In genomic region chr2:92191826-92192581, GRCm38 (mm10) we compare ENCODE assay signal across 8 mouse cellular contexts.
DNase-seq lines count a peak whose midpoint lies in the region; ATAC-seq and TF ChIP-seq lines count a peak whose summit lies in the region.

No protein-coding gene starts in this region.

- TF ChIP-seq POLR2A in thymus, adult 2 months (IDR thresholded peaks at IDR 0.05; ENCODE audit: control insufficient read depth, extremely low read depth, insufficient read depth, low read length, poor library complexity): no peak

- WGBS in hindbrain, embryonic 11.5 days: 83% methylated on average over 5 of the region's 5 CpGs
- WGBS in hindbrain, embryonic 10.5 days: 79% methylated on average over 5 of the region's 5 CpGs
- WGBS in thymus, adult 2 months: 59% methylated on average over 5 of the region's 5 CpGs

- no peak overlapping the region for H3K9ac ChIP-seq in hindbrain, embryonic 11.5 days (ENCODE audit: low read depth, low read length)

- H3K27ac ChIP-seq in hindbrain, embryonic 11.5 days (ENCODE audit: low read depth, low read length): no peak overlapping the region
- H3K27ac ChIP-seq in hindbrain, embryonic 10.5 days: no peak overlapping the region
- H3K27ac ChIP-seq in thymus, adult 2 months (ENCODE audit: control insufficient read depth, insufficient read depth, low read length): no peak overlapping the region

- H3K4me1 ChIP-seq in hindbrain, embryonic 11.5 days (replicated peaks; ENCODE audit: control insufficient read depth, insufficient read depth, low read length): no peaks in the 10 kb centered on the region
- peaks cover 27% of the 10 kb centered on the region for H3K4me1 ChIP-seq in hindbrain, embryonic 10.5 days (replicated peaks)
- peaks cover under 1% of the 10 kb centered on the region; the same call in 1 of the 2 replicates for H3K4me1 ChIP-seq in thymus, adult 2 months (replicated peaks; ENCODE audit: control insufficient read depth, insufficient read depth, low read length)

- no peak for ATAC-seq in hindbrain, embryonic 11.5 days (ENCODE audit: low FRiP score)
- ATAC-seq in inflammation-experienced regulatory T-cells, adult 6 months: peak; percentile 93

- no peaks in the 10 kb centered on the region for H3K36me3 ChIP-seq in hindbrain, embryonic 11.5 days (ENCODE audit: control insufficient read depth, insufficient read depth, low read length)
- H3K36me3 ChIP-seq in hindbrain, embryonic 10.5 days: no peaks in the 10 kb centered on the region
- H3K36me3 ChIP-seq in thymus, adult 2 months (ENCODE audit: control insufficient read depth, insufficient read depth, low read length): no peaks in the 10 kb centered on the region

- TF ChIP-seq CTCF in thymus, adult 2 months (IDR thresholded peaks at IDR 0.05; ENCODE audit: borderline replicate concordance, control insufficient read depth, extremely low read depth, insufficient read depth, low read length, poor library complexity): no peak

- no peak overlapping the region for H3K4me2 ChIP-seq in hindbrain, embryonic 11.5 days (replicated peaks; ENCODE audit: low read depth, low read length)

- H3K9me3 ChIP-seq in hindbrain, embryonic 11.5 days (ENCODE audit: control insufficient read depth, low read length): no peaks in the 10 kb centered on the region
- no peaks in the 10 kb centered on the region for H3K9me3 ChIP-seq in hindbrain, embryonic 10.5 days

- no peaks in the 10 kb centered on the region for H3K27me3 ChIP-seq in hindbrain, embryonic 11.5 days (ENCODE audit: control insufficient read depth, insufficient read depth, low read length)
- H3K27me3 ChIP-seq in hindbrain, embryonic 10.5 days (ENCODE audit: insufficient read depth, poor library complexity, severe bottlenecking): no peaks in the 10 kb centered on the region
- no peaks in the 10 kb centered on the region for H3K27me3 ChIP-seq in thymus, adult 2 months (ENCODE audit: control insufficient read depth, insufficient read depth, low read length)

- DNase-seq in hindbrain, embryonic 11.5 days (ENCODE audit: low spot score): peak; percentile 66
- DNase-seq in hindbrain, embryonic 10.5 days (ENCODE audit: low spot score): no peak
- DNase-seq in thymus, adult 2 months: peak; percentile 53
- DNase-seq in thymus, postnatal 25 days: no peak
- DNase-seq in c-Kit-positive CD71-positive TER-119-negative erythroid progenitor cells, embryonic 14.5 days (ENCODE audit: low read depth): peak; percentile 75
- DNase-seq in retina, embryonic 14.5 days (ENCODE audit: low spot score): peak; percentile 78
- no peak for DNase-seq in cerebellum, postnatal 36 days

- no peak overlapping the region for H3K4me3 ChIP-seq in hindbrain, embryonic 11.5 days (ENCODE audit: low read depth, low read length)
- H3K4me3 ChIP-seq in hindbrain, embryonic 10.5 days: no peak overlapping the region
- no peak overlapping the region for H3K4me3 ChIP-seq in thymus, adult 2 months (ENCODE audit: control insufficient read depth, insufficient read depth, low read length)

Comparison
In these comparisons a context has a peak if more than half of its experiments do, and no peak if none do; other contexts are left out.
1. DNase-seq: peak in hindbrain, embryonic 11.5 days (single experiment), thymus, adult 2 months (single experiment), c-Kit-positive CD71-positive TER-119-negative erythroid progenitor cells, embryonic 14.5 days (single experiment) and retina, embryonic 14.5 days (single experiment); none in hindbrain, embryonic 10.5 days (single experiment), thymus, postnatal 25 days (single experiment) and cerebellum, postnatal 36 days (0 of 2).